Mouse (Mus musculus) hindlimb bud, embryonic 11.5 days (tissue): Measurements from ENCODE around the gene Rarres1.
A peak's percentile ranks its signal among the peaks of the same experiment; 100 is the strongest.

Experiments
- DNase-seq: peaks from one replicate; pipeline ENCODE4 v3.0.0-alpha.2; 2012; ENCODE audit warnings: low read depth, low spot score; ENCODE audit errors: extremely low spot score

Gene Rarres1

GRCm38 (mm10) chr3:67515274-67515801 lies at the start of gene Rarres1:
TSS of gene Rarres1 (minus strand) at chr3:67515523.
- DNase-seq = no peak

- no peak for DNase-seq
Measured at GRCm38 (mm10) chr3:67564731-67565357, 49.5 kb upstream of the Rarres1 start.

GRCm38 (mm10) chr3:67557718-67558354 lies 42.5 kb upstream of the Rarres1 start:
- no peak for DNase-seq

GRCm38 (mm10) chr3:67557200-67557651 lies 41.9 kb upstream of the Rarres1 start:
- DNase-seq = no peak

- DNase-seq = no peak
Measured at GRCm38 (mm10) chr3:67555211-67555610, 39.9 kb upstream of the Rarres1 start.

- DNase-seq = no peak
Measured at GRCm38 (mm10) chr3:67553927-67554448, 38.7 kb upstream of the Rarres1 start.

- no peak for DNase-seq
Measured at GRCm38 (mm10) chr3:67553281-67553680, 38.0 kb upstream of the Rarres1 start.

GRCm38 (mm10) chr3:67551193-67551592 lies 35.9 kb upstream of the Rarres1 start:
- no peak for DNase-seq

GRCm38 (mm10) chr3:67543630-67544029 lies 28.3 kb upstream of the Rarres1 start:
- no peak for DNase-seq

- no peak for DNase-seq
Measured at GRCm38 (mm10) chr3:67524768-67525167, 9.4 kb upstream of the Rarres1 start.

- DNase-seq = no peak
Measured at GRCm38 (mm10) chr3:67522709-67523108, 7.4 kb upstream of the Rarres1 start.

GRCm38 (mm10) chr3:67520568-67521143 lies 5.3 kb upstream of the Rarres1 start:
- DNase-seq = no peak

GRCm38 (mm10) chr3:67514801-67515273 lies 486 bp downstream of the Rarres1 start:
- no peak for DNase-seq

- peak; percentile 78 for DNase-seq
Measured at GRCm38 (mm10) chr3:67512807-67513206, 2.5 kb downstream of the Rarres1 start.

GRCm38 (mm10) chr3:67508216-67508892 lies 7.0 kb downstream of the Rarres1 start:
- DNase-seq = no peak

GRCm38 (mm10) chr3:67505286-67505685 lies 10.0 kb downstream of the Rarres1 start:
- DNase-seq = no peak

GRCm38 (mm10) chr3:67503878-67504277 lies 11.4 kb downstream of the Rarres1 start:
- no peak for DNase-seq

- DNase-seq = no peak
Measured at GRCm38 (mm10) chr3:67499406-67499791, 15.9 kb downstream of the Rarres1 start.

GRCm38 (mm10) chr3:67498773-67499405 lies 16.4 kb downstream of the Rarres1 start:
- no peak for DNase-seq

- no peak for DNase-seq
Measured at GRCm38 (mm10) chr3:67497998-67498397, 17.3 kb downstream of the Rarres1 start.

GRCm38 (mm10) chr3:67496310-67496709 lies 19.0 kb downstream of the Rarres1 start:
- DNase-seq = no peak
